Mouse (Mus musculus) CD4-positive, CD25-positive, alpha-beta regulatory T cell (primary cell): ENCODE measurements around the gene Spaca6. TPM values are rescaled to one million over a fixed set of nuclear protein-coding genes. Genes with fewer than 3 reads are reported as not detected.

Source experiments
- polyA plus RNA-seq: library from polyadenylated mRNA; unstranded; fragments of 100-300 nt; shearing (Covaris generic); gene quantifications from one replicate; pipeline ENCODE4 v1.2.1, GENCODE M21; 2017

Spaca6 gene
- 4.0 TPM for polyA plus RNA-seq

DNA sequence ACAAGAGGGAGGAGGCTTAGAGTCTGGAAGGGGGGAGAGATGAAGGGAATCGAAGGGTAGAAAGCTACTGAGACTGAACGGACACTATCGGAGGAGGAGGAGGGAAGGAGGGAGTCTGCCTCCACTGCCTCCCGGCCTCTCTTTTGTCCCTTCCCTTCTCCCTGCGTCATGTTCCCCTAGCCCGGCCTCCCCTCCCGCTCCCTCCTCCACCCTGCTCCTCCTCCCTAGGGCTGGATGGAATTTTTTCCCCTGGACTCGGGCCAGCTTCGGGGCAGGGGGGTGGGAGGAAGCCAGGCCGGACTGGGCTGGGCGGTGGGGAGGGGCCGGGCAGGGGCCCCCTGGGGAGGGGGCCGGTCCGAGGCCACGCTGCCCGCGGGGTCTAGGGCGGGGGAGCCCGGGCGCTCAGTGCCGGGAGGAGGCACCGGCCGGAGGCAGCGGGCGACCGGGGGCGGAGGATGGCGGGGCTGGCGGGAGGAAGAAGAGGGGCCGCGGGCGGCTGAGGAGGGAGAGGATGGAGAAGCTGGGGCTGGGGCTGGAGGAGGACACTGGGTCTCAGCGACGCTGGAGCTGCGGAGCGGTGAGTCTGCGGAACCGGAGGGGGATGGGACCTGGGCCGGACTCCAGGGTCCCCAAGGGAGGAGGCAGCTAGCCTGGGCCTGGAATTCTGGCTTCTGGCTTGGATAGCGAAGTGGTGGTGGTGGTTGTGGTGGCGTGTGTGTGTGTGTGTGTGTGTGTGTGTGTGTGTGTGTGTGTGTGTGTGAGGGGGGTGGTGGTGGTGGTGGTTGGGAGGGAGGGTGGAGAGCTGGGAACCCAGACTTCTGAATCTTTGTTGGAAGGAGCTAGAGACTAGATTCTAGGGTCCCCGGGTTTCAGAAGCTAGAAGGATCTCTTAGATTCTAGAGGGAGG lies at the start of gene Spaca6:
Gene Spaca6, plus strand, starts transcription at position 408 of the 907 bp plus-strand sequence.

DNA sequence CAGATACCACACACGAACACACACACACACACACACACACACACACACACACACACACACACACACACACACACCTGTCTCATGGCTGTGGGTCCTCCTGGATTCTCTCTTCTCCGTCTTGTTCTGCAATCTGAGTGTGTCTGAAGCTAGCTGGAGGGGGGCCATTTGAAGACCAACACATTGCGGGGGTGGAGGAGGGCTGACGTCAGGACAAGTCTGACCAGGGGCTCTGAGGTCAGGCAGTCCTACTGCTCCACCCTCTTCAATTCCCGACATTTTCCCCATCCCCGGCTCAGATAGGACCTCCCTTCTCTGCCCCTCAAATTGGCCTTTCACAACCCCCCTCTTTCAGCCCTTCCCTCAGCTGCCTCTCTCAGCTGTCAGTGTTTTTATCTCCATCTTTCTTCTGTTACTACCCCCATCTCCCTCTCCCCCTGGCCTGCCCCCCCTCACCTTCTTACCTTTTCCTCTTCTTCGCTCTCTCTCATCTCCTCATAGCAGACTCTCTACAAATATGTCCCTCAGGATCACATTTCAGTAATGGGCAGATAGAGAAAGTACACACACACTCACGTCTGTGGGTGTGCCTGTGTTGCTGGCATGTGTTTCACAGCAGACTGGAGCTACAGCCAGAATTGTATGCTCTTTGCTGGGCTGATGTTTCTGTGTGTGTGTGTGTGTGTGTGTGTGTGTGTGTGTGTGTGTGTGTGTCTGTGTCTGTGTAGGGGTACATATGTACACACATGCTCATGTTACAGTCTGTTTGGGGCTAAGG lies 28.3 kb downstream of the Spaca6 start, which contains the start of gene Has1:
Gene Has1, minus strand, starts transcription at position 142 of the 775 bp plus-strand sequence.

DNA sequence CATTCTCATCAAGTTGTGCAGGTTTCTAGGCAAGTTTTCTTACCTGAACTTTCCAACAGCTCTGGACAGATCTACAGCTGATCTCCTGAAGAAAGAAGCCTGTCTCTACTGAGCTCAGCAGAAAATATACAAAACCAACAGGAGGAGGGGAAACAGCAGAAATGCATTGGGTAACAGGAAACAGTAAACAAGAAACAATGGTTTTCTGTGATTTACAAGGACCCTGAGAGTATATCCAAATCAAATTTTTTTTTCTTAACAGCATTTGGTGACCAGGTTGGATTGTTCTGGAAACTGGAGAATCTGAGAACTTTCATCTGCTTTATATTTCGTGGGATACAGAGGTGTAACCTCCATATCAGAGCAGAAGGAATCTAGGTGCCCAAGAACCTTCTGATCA lies 56.9 kb downstream of the Spaca6 start, which contains the start of gene Fpr1:
Gene Fpr1, minus strand, starts transcription at position 101 of the 400 bp plus-strand sequence.

DNA sequence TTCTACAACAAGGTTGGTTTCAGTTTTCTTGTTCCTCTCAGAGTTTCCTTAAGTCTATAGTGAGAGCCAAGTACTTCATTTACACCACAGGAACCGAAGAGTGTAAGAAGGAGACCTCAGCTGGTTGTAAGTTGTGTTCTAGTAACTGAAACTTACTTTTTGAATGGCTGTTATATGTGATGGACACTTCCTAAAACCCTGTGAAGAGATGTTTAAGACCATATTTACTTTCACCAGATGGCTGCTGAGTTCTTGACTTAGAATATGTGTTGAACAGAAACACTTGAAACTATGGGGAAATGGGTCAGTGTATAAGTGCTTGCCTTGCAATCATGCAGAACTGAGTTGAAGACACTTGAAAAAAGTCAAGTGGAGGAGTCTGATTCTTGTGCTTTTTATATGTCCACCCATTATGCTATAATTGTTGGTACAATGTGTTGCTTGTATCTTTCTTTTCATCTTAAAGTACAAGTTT lies 60.9 kb downstream of the Spaca6 start, which contains the start of the genes Fpr2 and Fpr3:
Gene Fpr2, plus strand, starts transcription at position 51 of the 475 bp plus-strand sequence.
Gene Fpr3, plus strand, starts transcription at position 79 of the 475 bp plus-strand sequence.

Other genes with a start within 250 kb of the Spaca6 start
- 43.6 TPM for gene Lnpep, start 202.1 kb upstream of the Spaca6 start, polyA plus RNA-seq
- gene Vmn2r90, start 123.4 kb upstream of the Spaca6 start, polyA plus RNA-seq: not detected
- not detected for gene Has1, start 28.0 kb downstream of the Spaca6 start, polyA plus RNA-seq
- 0.13 TPM for gene Fpr1, start 56.8 kb downstream of the Spaca6 start, polyA plus RNA-seq
- not detected for gene Fpr2, start 60.7 kb downstream of the Spaca6 start, polyA plus RNA-seq
- gene Fpr3, start 60.7 kb downstream of the Spaca6 start, polyA plus RNA-seq: not detected
- not detected for gene Fpr-rs4, start 194.6 kb downstream of the Spaca6 start, polyA plus RNA-seq
- 0.02 TPM for gene Vmn2r124, start 222.3 kb downstream of the Spaca6 start, polyA plus RNA-seq